Mouse (Mus musculus): ENCODE measurements around the gene Ptgs1. TPM values are rescaled to one million over a fixed set of nuclear protein-coding genes. Genes with fewer than 3 reads are reported as not detected.
"Not testable (repeated sequence)": the region's sequence is repeated elsewhere in the genome, so short reads cannot be mapped to it uniquely, and the experiment has no call there.

The Ptgs1 gene
- 0.74 and 5.4 TPM in 2 replicates for polyA plus RNA-seq (2012; rRNA removed)

GRCm38 (mm10) chr2:36230366-36230765, at the start of gene Ptgs1:
TSS of gene Ptgs1 (plus strand) at chr2:36230426.
- H3K4me3 ChIP-seq (ENCODE audit: control insufficient read depth, low read depth, low read length), result peak within 1 kb of the TSS; percentile 14
- TF ChIP-seq POLR2A (IDR thresholded peaks at IDR 0.05; ENCODE audit: control insufficient read depth, low read depth, low read length), result no peak
- no peak for TF ChIP-seq CTCF (IDR thresholded peaks at IDR 0.05; ENCODE audit: control insufficient read depth, insufficient read depth, insufficient replicate concordance, low read depth, low read length)
- H3K27me3 ChIP-seq (ENCODE audit: control insufficient read depth, insufficient read depth, low read length), result no peaks in the 10 kb centered on the region
- H3K36me3 ChIP-seq (ENCODE audit: control insufficient read depth, insufficient read depth, low read length), result no peaks in the 10 kb centered on the region
- peaks cover 5% of the 10 kb centered on the region for H3K4me1 ChIP-seq (ENCODE audit: control insufficient read depth, insufficient read depth, low read length)
- no peak within 1 kb of the TSS for H3K27ac ChIP-seq (ENCODE audit: control insufficient read depth, insufficient read depth, low read depth, low read length)

DNA sequence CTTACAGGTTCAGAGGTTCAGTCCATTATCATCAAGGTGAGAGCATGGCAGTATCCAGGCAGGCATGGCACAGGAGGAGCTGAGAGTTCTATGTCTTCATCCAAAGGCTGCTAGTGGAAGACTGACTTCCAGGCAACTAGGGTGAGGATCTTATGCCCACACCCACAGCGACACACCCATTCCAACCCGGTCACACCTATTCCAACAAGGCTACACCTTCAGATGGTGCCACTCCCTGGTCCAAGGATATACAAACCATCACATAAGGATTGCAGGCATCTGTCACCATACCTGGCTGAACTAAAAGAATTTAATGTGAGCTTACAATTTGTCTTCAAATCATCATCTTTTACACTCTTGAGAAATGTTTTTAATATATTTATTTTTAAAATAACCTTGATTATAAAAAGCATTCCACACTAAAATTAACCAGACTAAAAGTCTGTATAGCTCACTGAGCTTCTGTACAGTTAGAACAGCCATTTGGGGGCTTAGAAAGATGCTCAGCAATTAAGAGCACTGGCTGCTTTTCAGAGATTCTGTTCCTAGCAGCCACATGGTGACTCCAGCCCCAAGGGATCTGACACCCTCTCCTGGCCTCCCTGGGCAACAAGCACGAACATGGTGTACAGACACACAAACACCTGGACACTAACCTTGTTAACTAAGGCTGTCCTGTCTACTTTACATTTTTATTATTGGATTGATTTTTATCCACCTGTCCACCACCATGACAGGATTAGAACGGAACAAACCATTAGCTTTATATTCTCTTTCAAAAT, 48.4 kb upstream of the Ptgs1 start:
- not testable (repeated sequence) for H3K4me3 ChIP-seq (ENCODE audit: control insufficient read depth, low read depth, low read length); H3K27ac ChIP-seq (ENCODE audit: control insufficient read depth, insufficient read depth, low read depth, low read length); H3K4me1 ChIP-seq (ENCODE audit: control insufficient read depth, insufficient read depth, low read length); H3K27me3 ChIP-seq (ENCODE audit: control insufficient read depth, insufficient read depth, low read length); H3K36me3 ChIP-seq (ENCODE audit: control insufficient read depth, insufficient read depth, low read length)

DNA sequence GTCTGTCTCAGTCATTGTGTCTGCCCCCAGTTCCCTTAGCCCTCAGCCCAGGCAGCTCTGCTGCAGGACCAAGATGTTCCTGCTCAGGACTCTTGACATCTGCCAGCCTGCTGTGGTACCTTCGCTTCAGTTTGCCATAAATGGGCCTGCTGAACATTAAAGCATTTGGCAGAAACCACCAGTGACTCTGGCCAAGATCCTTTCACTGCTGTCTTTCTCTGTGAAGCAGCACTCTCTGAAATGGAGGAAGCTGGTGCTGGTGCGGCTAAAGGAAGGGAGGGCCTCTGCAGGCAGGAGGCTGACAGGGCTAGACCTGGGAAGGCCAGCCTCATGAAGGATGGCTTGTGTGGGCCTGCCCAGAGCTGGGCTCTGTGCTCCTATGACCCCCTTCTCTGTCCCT, 46.9 kb upstream of the Ptgs1 start:
- H3K27me3 ChIP-seq (ENCODE audit: control insufficient read depth, insufficient read depth, low read length), result no peaks in the 10 kb centered on the region
- H3K4me3 ChIP-seq (ENCODE audit: control insufficient read depth, low read depth, low read length), result no peak overlapping the region
- TF ChIP-seq CTCF (IDR thresholded peaks at IDR 0.05; ENCODE audit: control insufficient read depth, insufficient read depth, insufficient replicate concordance, low read depth, low read length) (no peak), POLR2A (IDR thresholded peaks at IDR 0.05; ENCODE audit: control insufficient read depth, low read depth, low read length) (no peak)
- no peaks in the 10 kb centered on the region for H3K4me1 ChIP-seq (ENCODE audit: control insufficient read depth, insufficient read depth, low read length)
- no peaks in the 10 kb centered on the region for H3K36me3 ChIP-seq (ENCODE audit: control insufficient read depth, insufficient read depth, low read length)
- H3K27ac ChIP-seq (ENCODE audit: control insufficient read depth, insufficient read depth, low read depth, low read length), result no peak overlapping the region

- no peaks in the 10 kb centered on the region for H3K4me1 ChIP-seq (ENCODE audit: control insufficient read depth, insufficient read depth, low read length)
- no peaks in the 10 kb centered on the region for H3K27me3 ChIP-seq (ENCODE audit: control insufficient read depth, insufficient read depth, low read length)
- H3K4me3 ChIP-seq (ENCODE audit: control insufficient read depth, low read depth, low read length), result no peak overlapping the region
- TF ChIP-seq POLR2A (IDR thresholded peaks at IDR 0.05; ENCODE audit: control insufficient read depth, low read depth, low read length) (no peak), CTCF (IDR thresholded peaks at IDR 0.05; ENCODE audit: control insufficient read depth, insufficient read depth, insufficient replicate concordance, low read depth, low read length) (no peak)
- H3K27ac ChIP-seq (ENCODE audit: control insufficient read depth, insufficient read depth, low read depth, low read length), result no peak overlapping the region
- H3K36me3 ChIP-seq (ENCODE audit: control insufficient read depth, insufficient read depth, low read length), result no peaks in the 10 kb centered on the region
Measured at GRCm38 (mm10) chr2:36184192-36184591, 46.0 kb upstream of the Ptgs1 start.

- Histone ChIP-seq H3K4me3 (ENCODE audit: control insufficient read depth, low read depth, low read length) (no peak overlapping the region), H3K27ac (ENCODE audit: control insufficient read depth, insufficient read depth, low read depth, low read length) (no peak overlapping the region), H3K4me1 (ENCODE audit: control insufficient read depth, insufficient read depth, low read length) (no peaks in the 10 kb centered on the region), H3K36me3 (ENCODE audit: control insufficient read depth, insufficient read depth, low read length) (no peaks in the 10 kb centered on the region), H3K27me3 (ENCODE audit: control insufficient read depth, insufficient read depth, low read length) (no peaks in the 10 kb centered on the region)
- TF ChIP-seq POLR2A (IDR thresholded peaks at IDR 0.05; ENCODE audit: control insufficient read depth, low read depth, low read length), result no peak
- no peak for TF ChIP-seq CTCF (IDR thresholded peaks at IDR 0.05; ENCODE audit: control insufficient read depth, insufficient read depth, insufficient replicate concordance, low read depth, low read length)
Measured at GRCm38 (mm10) chr2:36184876-36185275, 45.4 kb upstream of the Ptgs1 start.

- H3K4me1 ChIP-seq (ENCODE audit: control insufficient read depth, insufficient read depth, low read length); H3K27me3 ChIP-seq (ENCODE audit: control insufficient read depth, insufficient read depth, low read length); H3K4me3 ChIP-seq (ENCODE audit: control insufficient read depth, low read depth, low read length); H3K27ac ChIP-seq (ENCODE audit: control insufficient read depth, insufficient read depth, low read depth, low read length); H3K36me3 ChIP-seq (ENCODE audit: control insufficient read depth, insufficient read depth, low read length): not testable (repeated sequence)
Measured at GRCm38 (mm10) chr2:36189200-36189599, 41.0 kb upstream of the Ptgs1 start.

DNA sequence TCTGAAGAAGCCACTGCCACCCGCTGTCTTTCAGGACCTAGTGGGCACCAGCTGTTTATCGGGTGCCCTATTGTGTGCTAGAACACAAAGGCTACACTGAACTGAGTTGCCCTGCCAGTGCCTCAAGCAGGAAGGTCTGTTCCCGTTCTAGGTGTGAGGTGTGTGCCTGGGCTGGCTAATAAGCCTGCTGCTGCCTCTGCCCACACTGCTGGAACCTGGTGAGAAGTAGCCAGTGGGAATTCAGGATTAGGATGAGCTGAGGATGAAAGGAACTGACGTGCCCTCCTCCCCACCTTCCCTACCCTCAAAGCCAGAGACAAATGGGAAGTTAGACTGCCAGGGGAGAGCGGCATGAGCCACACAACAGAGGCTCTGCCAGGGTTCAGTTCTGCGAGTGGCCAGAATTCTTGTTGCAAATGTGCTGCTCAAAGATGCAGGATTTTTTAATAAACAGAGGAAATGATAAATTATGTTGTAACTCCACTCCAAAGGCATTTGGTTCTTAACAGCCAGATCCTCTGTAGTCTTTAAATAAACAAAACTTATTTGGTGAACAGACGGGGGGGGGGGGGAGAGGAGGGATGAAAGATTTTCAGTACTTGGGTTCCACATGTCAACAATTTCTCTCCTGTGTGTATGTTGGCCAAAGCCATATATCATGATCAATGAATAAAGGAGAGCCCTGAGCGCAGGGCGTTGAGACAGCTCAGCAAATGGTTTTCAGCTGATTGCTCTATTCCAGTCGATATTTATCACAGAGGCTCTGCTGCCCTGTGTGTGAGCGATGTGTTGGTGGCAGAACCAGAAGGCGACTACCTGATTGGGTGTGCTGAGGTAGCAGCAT, 38.9 kb upstream of the Ptgs1 start:
- Histone ChIP-seq H3K27me3 (ENCODE audit: control insufficient read depth, insufficient read depth, low read length) (no peaks in the 10 kb centered on the region), H3K4me3 (ENCODE audit: control insufficient read depth, low read depth, low read length) (no peak overlapping the region), H3K36me3 (ENCODE audit: control insufficient read depth, insufficient read depth, low read length) (no peaks in the 10 kb centered on the region), H3K4me1 (ENCODE audit: control insufficient read depth, insufficient read depth, low read length) (no peaks in the 10 kb centered on the region), H3K27ac (ENCODE audit: control insufficient read depth, insufficient read depth, low read depth, low read length) (no peak overlapping the region)
- TF ChIP-seq POLR2A (IDR thresholded peaks at IDR 0.05; ENCODE audit: control insufficient read depth, low read depth, low read length), result no peak
- no peak for TF ChIP-seq CTCF (IDR thresholded peaks at IDR 0.05; ENCODE audit: control insufficient read depth, insufficient read depth, insufficient replicate concordance, low read depth, low read length)

Measured in testis, adult 2 months (tissue).